Mouse (Mus musculus): ENCODE measurements around the gene Tbl2.

Gene Tbl2

GRCm38 (mm10) chr5:135148715-135149052 lies 773 bp upstream of the Tbl2 start:
- no peak for DNase-seq (ENCODE audit: low spot score in 2 of 2)

- DNase-seq (ENCODE audit: low spot score in 2 of 2), result no peak
Observed at GRCm38 (mm10) chr5:135149820-135150178, 342 bp downstream of the Tbl2 start.

DNA sequence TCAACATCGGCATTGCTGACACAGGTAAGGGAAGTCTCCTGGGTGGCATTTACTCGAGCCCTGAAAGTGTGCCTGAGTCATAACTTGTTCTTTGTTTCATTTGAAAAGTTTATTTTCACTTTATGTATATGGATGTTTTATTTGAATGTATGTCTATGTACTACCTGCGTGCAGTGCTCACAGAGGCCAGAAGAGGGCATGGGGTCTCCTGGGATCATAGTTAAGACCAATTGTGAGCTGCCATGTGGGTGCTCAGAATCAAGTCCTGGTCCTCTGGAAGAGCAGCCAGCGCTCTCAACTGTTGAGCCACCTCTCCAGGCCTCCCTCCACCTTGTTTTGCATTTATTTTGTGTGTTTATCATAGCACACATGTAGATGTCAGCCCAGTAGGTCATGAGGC lies 7.0 kb downstream of the Tbl2 start:
- no peak for DNase-seq (ENCODE audit: low spot score in 2 of 2)

GRCm38 (mm10) chr5:135161221-135161620 lies 11.8 kb downstream of the Tbl2 start:
- no peak for DNase-seq (ENCODE audit: low spot score in 2 of 2)

DNA sequence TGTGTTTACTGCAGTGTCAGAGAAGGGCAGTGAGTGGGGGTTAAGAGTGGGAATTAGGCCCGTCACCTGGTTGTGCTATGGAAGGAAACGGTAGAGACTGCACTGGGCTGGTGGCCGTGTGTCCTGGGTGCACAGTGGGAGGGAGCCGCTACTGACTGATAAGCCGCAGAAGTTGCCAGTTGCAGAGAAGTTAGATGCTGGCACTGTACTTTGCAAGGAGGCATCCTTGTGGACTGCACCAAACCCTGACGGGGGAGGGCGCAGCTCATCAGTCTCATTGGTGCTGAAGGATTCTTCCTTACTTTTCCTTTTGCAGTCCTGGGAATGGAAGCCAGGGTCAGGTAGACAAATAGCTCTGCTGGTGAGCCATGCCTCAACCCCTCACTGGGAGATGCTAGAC lies 12.2 kb downstream of the Tbl2 start:
- DNase-seq (ENCODE audit: low spot score in 2 of 2), result no peak

GRCm38 (mm10) chr5:135162361-135162760 lies 12.9 kb downstream of the Tbl2 start:
- DNase-seq (ENCODE audit: low spot score in 2 of 2), result no peak

DNA sequence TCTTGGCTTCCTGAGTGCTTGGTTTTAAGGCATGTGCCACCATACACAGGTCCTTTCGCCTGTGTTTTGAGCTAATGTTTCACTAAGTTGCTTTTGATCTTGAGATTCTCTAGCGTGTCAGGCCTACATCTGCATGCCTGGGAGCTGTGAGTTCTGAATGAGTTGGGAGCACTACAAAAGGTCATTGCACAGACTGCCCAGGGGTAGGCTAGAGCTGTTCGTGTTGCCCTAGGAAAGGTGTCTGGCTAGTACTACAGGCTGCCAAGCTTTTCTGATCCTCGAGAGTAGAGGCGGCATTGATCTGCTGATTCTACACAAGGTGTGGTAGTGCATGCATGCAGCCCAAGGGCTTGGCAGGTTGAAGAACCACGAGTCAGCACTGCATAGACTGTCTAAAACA lies 13.4 kb downstream of the Tbl2 start:
- no peak for DNase-seq (ENCODE audit: low spot score in 2 of 2)

DNA sequence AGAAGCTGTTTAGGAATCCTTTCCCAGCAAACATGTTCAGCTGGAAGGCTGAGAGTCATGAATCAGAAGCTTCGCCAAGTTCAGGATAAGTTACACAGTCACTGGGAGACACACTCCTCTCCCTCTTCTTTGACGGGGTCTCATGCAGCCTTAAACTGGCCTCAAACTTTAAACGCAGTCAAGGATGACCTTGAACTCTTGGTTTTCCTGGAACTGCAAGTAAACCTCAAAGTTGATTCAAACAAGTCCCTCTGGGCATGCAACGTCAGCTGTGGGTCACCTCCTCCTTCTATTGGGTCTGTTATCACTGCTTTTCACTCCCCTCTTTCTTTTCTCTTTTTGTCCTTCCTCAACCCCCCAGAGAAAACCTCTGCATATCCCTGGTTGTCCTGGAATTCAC lies 17.5 kb downstream of the Tbl2 start:
- DNase-seq (ENCODE audit: low spot score in 2 of 2), result no peak

DNA sequence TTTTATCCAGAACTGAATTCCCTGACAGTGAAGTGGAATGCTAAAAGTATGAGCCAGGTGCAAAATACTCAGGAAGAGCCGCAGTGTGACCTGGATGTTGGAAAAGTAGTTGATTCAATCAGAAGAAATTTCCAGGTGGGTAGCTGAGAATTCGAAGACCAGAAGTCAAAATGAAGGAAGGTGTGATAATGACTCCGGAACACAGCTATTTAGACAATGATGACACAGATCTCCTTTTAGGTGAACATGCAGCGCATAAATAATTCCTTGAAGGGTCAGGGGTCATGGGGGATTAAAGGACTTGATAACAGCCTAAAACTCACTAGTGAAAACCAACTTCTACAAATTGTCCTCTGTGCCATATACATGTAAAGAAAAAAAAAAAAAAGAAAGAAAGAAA lies 18.0 kb downstream of the Tbl2 start:
- no peak for DNase-seq (ENCODE audit: low spot score in 2 of 2)

- peak; percentile 94 to 95 for DNase-seq (ENCODE audit: low spot score in 2 of 2)
Observed at GRCm38 (mm10) chr5:135168063-135169062, 18.9 kb downstream of the Tbl2 start, which contains the start of gene Bcl7b. TSS of gene Bcl7b (plus strand) at chr5:135168283.

DNA sequence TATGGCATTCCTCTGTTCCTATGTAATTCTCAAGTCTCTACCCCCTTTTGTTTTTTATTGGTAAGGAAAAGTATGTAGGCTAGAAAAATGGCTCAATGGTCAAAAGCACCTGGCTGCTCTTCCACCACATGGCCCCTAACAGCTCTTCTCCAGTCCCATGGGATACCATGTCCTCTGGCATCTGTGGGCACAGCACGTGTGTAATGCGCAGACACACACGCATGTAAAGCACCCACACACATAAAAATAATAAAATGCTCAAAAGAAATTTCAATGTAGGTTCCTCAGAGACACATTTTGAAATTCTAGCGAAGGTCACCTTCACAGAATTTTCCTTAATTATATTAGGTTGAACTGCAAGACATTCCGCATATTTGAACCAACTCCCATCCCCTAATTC lies 20.0 kb downstream of the Tbl2 start:
- no peak for DNase-seq (ENCODE audit: low spot score in 2 of 2)

GRCm38 (mm10) chr5:135171688-135172220 lies 22.3 kb downstream of the Tbl2 start:
- DNase-seq (ENCODE audit: low spot score in 2 of 2), result no peak

- DNase-seq (ENCODE audit: low spot score in 2 of 2), result no peak
Observed at GRCm38 (mm10) chr5:135172986-135173385, 23.5 kb downstream of the Tbl2 start.

DNA sequence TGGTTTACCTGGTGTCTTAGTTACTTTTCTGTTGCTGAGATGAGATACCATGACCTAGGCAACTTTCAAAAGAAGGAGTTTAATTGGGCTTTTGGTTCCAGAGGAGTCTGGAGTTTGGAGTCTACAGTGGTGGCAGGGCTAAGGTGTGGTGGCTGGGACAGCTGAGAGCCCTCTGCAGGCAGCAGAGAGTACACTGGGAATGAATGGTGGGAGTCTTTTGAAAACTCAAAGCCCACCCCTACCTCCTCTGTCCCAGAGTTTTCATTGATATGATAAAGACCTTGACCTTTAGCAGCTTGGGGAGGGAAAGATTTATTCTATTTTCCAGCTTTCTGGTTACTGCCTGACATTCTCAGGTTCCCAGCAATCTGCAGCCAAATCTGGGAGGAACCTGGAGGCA lies 25.6 kb downstream of the Tbl2 start:
- no peak for DNase-seq (ENCODE audit: low spot score in 2 of 2)

DNA sequence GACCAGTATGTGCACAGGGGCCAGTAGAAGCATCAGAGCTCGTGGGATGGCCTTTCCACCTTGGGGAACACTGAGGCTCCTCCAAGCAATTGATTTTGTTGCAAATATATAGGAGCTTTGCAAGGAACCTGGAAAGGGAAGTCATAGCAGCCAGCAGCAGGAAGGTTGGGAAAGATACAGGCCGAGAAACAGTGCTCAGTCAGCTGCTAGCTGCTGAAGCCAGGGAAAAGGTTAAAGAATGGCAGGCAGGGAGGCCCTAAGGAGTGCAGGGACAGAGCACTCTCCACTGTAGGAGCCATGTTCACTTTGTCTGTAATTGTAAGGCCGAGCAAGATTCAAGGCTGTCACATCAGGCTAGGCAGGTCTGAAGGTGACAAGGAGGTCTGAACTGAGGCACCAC lies 29.1 kb downstream of the Tbl2 start:
- DNase-seq (ENCODE audit: low spot score in 2 of 2), result no peak

GRCm38 (mm10) chr5:135178996-135179395 lies 29.5 kb downstream of the Tbl2 start:
- no peak for DNase-seq (ENCODE audit: low spot score in 2 of 2)

- DNase-seq (ENCODE audit: low spot score in 2 of 2), result no peak
Observed at GRCm38 (mm10) chr5:135179616-135180015, 30.2 kb downstream of the Tbl2 start.

- no peak for DNase-seq (ENCODE audit: low spot score in 2 of 2)
Observed at GRCm38 (mm10) chr5:135180796-135181195, 31.3 kb downstream of the Tbl2 start.

DNA sequence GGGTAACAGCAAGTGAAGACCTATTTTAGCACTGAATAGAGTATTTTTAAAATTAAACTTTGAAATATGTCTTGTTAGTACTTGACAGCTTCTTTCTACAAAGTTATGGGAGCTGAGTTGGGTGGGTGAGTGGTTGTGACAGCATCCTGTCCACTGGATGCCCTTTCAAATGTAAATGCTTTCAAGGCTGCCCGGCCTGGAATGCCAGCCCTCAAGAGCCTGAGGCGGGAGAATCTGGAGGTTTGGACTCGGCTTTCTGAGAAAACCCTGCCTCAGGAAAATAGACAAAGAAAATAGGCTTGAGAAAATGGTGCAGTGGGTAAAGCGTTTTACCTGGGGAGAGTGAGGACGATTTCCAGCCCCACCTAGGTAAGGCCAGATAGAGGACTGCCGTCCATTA lies 32.3 kb downstream of the Tbl2 start:
- DNase-seq (ENCODE audit: low spot score in 2 of 2), result no peak

DNA sequence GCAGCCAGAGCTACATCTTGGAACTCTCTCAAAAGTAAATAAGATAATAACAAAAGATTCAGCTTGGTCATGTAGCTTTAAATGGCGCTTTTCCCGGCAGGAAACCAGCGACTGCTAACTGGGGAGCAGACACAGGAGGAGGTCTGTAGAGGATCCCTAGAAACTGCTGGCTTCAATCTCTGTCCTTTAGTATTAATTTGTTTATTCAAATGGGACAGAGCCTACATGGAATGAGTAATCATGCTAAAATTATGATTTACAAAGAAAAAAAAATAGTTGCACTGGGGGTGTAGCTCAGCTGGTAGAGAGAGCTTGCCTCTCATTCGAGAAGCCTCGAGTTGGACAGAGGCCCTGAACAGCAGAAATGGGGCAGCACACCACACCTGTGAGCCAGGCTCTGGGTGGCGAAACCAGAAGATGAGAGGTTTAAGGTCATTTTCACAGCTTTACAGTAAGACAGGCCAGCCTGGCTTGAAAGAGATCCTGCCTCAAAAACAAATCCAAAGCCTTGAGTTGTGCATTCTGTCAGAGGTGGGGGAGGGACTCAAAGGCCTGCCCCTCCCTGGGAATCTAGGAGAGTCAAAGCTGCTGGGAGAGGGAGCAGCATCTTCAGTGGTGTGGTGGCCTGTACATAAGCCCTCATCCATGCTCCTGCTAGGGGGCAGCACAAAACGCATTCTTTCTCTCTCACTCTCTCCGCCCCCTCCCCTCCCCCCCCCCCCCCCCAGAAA lies 33.8 kb downstream of the Tbl2 start:
- no peak for DNase-seq (ENCODE audit: low spot score in 2 of 2)

- no peak for DNase-seq (ENCODE audit: low spot score in 2 of 2)
Observed at GRCm38 (mm10) chr5:135185016-135185415, 35.6 kb downstream of the Tbl2 start.

GRCm38 (mm10) chr5:135185596-135185995 lies 36.1 kb downstream of the Tbl2 start:
- peak in 1 of 2 experiments; percentile 44 for DNase-seq (ENCODE audit: low spot score in 2 of 2)

DNA sequence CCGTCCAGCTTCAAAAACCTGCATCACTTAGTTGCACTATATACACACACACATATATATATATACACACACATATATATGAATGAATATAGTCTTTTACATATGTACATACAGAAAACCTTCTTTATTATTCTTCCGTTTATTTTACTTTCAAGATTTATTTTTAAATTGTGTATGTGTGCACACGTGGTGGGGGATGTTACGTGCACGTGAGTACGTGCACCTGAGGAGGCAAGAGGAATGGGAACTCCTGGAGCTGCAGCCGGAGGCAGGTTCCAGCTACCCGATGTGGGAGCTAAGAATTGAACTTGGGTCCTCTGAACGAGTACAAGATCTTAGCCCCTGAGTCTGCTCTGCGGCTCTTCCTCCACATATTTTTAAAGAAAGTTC lies 36.8 kb downstream of the Tbl2 start:
- no peak for DNase-seq (ENCODE audit: low spot score in 2 of 2)

All from thymus, postnatal 10 days (tissue).